Mouse (Mus musculus) liver, adult 2 months (tissue): ENCODE data around the gene Ncapd2.
A peak's percentile ranks its signal among the peaks of the same experiment; 100 is the strongest.

Source experiments
- CTCF ChIP-seq: fragments of 200-500 bp; IDR thresholded peaks from 2 replicates; pipeline ENCODE4 v1.5.1; 2011; ENCODE audit warnings: low read depth, low read length, control low read depth
- POLR2A ChIP-seq: fragments of 200-500 bp; IDR thresholded peaks from 2 replicates; pipeline ENCODE4 v1.6.1; 2011; ENCODE audit warnings: low read length, control low read depth; ENCODE audit not compliant: insufficient read depth; ENCODE audit errors: extremely low read depth

- TF ChIP-seq POLR2A (peak; percentile 100), CTCF (no peak)
Measured at GRCm38 (mm10) chr6:125165328-125165891, 26.1 kb downstream of the Ncapd2 start.
